Mouse (Mus musculus): ENCODE results near the gene Cd68. TPM values are rescaled to one million over a fixed set of nuclear protein-coding genes. Genes with fewer than 3 reads are reported as not detected.
A peak's percentile ranks its signal among the peaks of the same experiment; 100 is the strongest.

Gene Cd68
- polyA plus RNA-seq (2016; fragmentation: Nextera tagmentation; extraction: Ambion mirVana), result 7.1 and 7.2 TPM in 2 replicates

DNA sequence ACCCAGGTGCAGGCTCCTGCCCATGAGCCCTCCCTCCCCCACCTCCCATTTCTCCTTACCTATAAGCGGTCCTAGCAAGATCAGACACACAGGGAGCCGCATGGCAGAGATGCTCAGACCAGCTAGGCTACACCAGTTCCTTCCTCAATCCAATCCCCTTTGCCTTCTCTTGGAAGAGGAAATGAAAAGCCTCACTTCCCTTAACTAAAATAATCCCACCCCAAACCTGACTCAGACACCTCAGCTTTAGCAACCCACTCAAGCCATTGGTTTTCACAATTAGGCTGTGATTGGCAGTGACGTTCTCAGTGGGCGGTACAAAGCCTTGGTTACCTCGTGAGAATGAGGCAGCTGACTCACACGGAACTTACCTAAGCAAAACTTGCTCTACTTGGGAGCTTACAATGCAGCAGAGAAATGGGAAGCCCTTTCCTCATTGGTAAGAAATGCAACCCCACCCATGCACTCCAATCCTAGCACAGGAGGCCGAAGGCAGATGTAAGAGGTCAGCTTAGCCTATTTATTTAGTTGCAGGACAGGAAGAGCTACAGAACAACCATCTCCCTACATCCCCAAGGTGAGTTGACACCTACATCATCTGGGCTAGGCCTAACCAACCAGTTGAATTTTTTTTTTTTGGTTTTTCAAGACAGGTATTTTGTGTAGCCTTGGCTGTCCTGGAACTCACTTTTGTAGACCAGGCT lies at the start of gene Cd68:
Cd68 (minus strand) TSS at position 193 of the 704 bp plus-strand sequence.
- ATAC-seq (ENCODE audit: low FRiP score, low read depth), result no peak
- no peak within 1 kb of the TSS for H3K27ac ChIP-seq (replicated peaks)
- no peak within 1 kb of the TSS for H3K4me2 ChIP-seq (replicated peaks)
- no peak within 1 kb of the TSS for H3K4me3 ChIP-seq
- WGBS, result 36% methylated on average over 7 of the region's 7 CpGs
- H3K36me3 ChIP-seq, result peaks cover 71% of the 10 kb centered on the region
- H3K9ac ChIP-seq (replicated peaks), result no peak within 1 kb of the TSS
- no peaks in the 10 kb centered on the region for H3K27me3 ChIP-seq
- H3K4me1 ChIP-seq, result peaks cover 29% of the 10 kb centered on the region
- no peaks in the 10 kb centered on the region for H3K9me3 ChIP-seq

DNA sequence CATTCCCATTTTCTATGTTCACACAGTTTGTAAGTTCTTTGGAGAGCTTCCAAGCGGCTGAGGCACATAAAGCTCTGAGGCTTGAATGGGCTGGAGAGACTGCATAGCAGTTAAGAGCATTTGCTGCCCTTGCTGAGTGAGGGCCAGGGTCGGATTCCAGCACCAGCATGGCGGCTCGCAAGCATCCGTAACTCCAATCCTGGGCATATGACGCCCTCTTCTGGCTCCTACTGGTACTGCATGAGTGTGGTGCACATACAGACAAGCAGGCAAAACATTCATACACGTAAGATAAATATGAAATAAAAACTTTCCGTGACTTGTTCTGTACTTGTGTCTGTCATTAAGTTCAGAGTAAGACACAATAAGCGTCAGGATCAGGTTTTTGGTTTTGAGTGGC lies 49.5 kb upstream of the Cd68 start:
- ATAC-seq (ENCODE audit: low FRiP score, low read depth), result no peak
- WGBS, result 56% methylated on average over 9 of the region's 9 CpGs
- Histone ChIP-seq H3K27ac (replicated peaks) (no peak overlapping the region), H3K4me2 (replicated peaks) (no peak overlapping the region), H3K27me3 (no peaks in the 10 kb centered on the region), H3K4me1 (peaks cover 3% of the 10 kb centered on the region; the same call in 1 of the 2 replicates), H3K9ac (replicated peaks) (no peak overlapping the region), H3K9me3 (no peaks in the 10 kb centered on the region), H3K4me3 (no peak overlapping the region), H3K36me3 (no peaks in the 10 kb centered on the region)

DNA sequence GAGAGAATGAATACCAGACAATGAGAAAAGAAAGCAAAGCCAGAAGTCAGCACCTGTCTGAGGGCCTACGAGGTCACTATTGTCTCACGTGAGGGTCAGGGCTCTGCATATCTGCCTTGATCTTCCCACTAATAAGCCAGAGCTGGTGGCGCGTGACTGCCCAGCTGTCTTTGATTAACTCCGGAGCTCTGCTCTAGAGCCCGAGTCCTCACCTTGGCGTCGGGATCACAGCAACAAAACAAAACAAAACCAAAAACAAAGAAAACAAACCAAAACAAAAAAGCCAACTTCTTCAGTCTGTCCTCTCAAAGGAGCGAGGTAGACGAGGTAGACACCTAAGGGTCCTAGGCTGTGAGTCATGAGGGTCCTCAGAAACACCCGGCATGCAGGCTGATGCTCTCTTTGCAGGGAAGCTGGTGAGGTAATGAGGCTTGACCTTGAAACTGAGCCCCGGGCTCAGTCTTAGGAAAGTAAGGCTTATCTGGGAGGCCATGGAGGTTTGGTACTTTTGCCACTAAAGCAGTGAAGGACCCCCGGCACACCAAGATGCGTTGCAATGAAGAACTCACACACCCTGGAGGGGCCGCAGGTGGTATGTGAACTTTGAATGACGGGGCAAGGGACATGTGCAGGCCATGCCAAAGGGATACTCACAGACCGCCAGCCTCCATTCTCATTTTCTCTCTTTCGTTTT lies 48.8 kb upstream of the Cd68 start:
- 73% methylated on average over 18 of the region's 18 CpGs for WGBS
- Histone ChIP-seq H3K4me1 (peaks cover 3% of the 10 kb centered on the region; the same call in 1 of the 2 replicates), H3K27ac (replicated peaks) (no peak overlapping the region), H3K9ac (replicated peaks) (no peak overlapping the region), H3K4me2 (replicated peaks) (no peak overlapping the region), H3K27me3 (no peaks in the 10 kb centered on the region), H3K4me3 (no peak overlapping the region), H3K36me3 (no peaks in the 10 kb centered on the region), H3K9me3 (no peaks in the 10 kb centered on the region)
- no peak for ATAC-seq (ENCODE audit: low FRiP score, low read depth)

DNA sequence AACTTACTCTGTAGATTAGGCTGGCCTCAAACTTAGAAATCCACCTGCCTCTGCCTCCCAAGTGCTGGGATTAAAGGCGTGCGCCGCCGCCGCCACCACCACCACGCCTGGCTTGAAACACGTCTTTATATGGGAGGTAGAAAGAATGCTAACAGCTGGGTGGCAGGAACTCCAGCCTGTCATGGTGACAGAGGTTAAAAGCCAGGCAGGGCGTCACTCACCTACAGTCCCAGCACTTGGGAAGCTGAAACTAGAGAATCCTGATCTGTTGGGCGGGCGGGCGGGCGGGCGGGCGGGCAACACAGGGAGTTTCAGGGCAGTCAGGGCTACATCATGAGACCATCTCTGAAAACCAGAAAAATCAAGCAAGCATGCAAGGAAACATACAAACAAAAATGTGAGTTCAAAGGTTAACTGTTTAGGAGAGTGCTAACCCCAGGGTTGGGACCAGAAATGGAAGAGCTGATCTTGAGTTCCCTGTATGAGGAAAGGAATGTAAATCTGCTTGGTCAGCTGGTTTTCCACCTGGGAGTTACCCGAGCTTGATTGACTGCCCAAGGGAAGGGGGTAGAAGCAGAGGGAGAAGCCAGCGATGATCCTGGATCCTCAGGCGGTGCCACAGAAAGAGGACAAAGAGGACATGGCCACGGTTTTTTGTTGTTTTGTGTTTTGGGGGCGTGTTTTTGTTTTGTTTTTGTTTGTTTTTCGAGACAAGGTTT lies 47.2 kb upstream of the Cd68 start:
- H3K4me2 ChIP-seq (replicated peaks), result no peak overlapping the region
- WGBS, result 81% methylated on average over 20 of the region's 20 CpGs
- no peaks in the 10 kb centered on the region for H3K4me1 ChIP-seq
- H3K36me3 ChIP-seq, result no peaks in the 10 kb centered on the region
- no peak for ATAC-seq (ENCODE audit: low FRiP score, low read depth)
- H3K9ac ChIP-seq (replicated peaks), result no peak overlapping the region
- no peaks in the 10 kb centered on the region for H3K27me3 ChIP-seq
- H3K27ac ChIP-seq (replicated peaks), result no peak overlapping the region
- no peaks in the 10 kb centered on the region for H3K9me3 ChIP-seq
- no peak overlapping the region for H3K4me3 ChIP-seq

DNA sequence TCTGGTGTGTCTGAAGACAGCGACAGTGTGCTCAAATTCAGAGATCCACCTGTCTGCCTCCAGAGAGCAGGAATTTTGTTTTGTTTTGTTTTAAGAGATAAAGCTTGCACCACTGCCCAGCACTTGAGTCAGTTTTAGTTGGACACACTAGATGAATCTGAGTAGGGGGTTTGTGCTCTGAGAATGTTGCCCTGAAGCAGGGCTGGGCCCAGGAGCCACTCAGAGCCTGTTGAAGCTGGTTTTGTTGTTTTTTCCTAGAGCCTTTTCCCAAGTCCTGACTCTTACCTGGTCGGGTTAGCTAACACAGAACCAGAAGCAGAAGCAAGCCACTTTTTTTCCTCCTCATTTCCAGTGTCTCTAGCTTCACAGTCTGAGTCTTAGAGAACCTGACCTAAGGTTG lies 45.1 kb upstream of the Cd68 start:
- 81% methylated on average over 2 of the region's 2 CpGs for WGBS
- no peak overlapping the region for H3K4me2 ChIP-seq (replicated peaks)
- no peaks in the 10 kb centered on the region for H3K27me3 ChIP-seq
- no peak for ATAC-seq (ENCODE audit: low FRiP score, low read depth)
- no peak overlapping the region for H3K4me3 ChIP-seq
- no peak overlapping the region for H3K27ac ChIP-seq (replicated peaks)
- H3K36me3 ChIP-seq, result no peaks in the 10 kb centered on the region
- no peak overlapping the region for H3K9ac ChIP-seq (replicated peaks)
- no peaks in the 10 kb centered on the region for H3K9me3 ChIP-seq
- no peaks in the 10 kb centered on the region for H3K4me1 ChIP-seq

DNA sequence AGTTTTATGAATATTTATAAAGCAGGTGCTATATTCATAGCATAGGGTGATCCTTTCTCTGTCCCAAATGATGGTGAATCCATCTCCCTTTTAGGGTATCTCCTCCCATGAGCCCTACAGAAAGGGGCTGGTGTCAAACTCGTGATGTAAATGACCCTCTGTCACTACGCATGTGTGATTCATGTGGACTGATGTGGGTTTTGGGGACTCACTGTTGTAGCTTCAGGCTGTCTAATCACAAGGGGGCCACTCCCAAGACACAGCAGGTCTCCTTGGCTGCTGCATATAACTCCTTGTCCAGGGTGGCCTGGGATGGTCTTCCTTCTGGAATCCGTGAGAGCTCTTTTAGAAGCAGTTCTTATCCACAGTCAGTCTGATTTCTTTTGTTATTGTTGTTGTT lies 44.5 kb upstream of the Cd68 start:
- Histone ChIP-seq H3K27me3 (no peaks in the 10 kb centered on the region), H3K36me3 (no peaks in the 10 kb centered on the region)
- ATAC-seq (ENCODE audit: low FRiP score, low read depth), result no peak

DNA sequence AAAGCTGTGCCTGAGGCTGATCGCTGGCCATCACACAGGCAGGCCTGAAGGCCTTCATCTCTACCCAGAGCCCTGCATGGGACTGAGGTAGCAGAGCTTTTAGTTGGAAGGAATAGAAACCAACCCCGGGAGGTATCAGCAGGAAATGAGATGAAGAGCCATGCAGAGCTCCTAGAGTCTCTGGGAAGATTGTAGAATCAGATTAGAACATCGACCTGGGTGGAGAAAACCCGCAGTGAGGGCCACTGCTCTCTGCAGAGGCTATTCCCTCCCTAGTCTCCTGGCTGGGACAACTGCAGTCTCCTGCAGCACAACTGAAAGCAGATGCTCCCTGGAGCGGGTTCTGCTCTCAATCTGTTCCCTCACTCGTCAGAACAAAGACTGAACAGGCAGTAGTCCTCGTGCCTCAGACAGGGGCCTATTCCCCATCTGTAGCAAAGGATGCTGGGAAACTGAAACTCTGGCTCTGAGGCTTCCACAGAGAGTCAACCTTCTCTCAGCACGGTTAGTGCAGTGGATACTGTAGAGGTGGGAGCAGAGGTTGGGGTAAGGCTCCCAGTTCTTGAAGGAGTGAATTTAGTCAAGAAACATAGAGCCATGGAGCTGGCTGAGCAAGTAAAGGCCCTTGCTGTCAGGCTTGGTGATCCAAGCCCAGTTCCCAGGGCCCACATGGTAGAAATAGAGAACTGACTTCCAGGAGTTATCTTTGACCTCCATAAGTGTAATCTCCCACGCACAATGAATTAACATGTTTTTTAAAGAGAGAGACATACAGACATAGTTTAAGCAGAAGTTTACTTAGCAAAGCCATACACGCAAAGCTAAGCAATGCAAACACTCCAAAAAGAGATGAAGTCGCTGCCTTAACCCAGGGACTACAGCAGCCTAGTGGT lies 43.8 kb upstream of the Cd68 start:
- Histone ChIP-seq H3K27me3 (no peaks in the 10 kb centered on the region), H3K9ac (replicated peaks) (no peak overlapping the region), H3K9me3 (no peaks in the 10 kb centered on the region), H3K4me1 (no peaks in the 10 kb centered on the region), H3K4me2 (replicated peaks) (no peak overlapping the region), H3K36me3 (no peaks in the 10 kb centered on the region), H3K27ac (replicated peaks) (peak overlapping the region; percentile 21; the same call in 1 of the 2 replicates), H3K4me3 (no peak overlapping the region)
- ATAC-seq (ENCODE audit: low FRiP score, low read depth), result no peak
- WGBS, result 52% methylated on average over 11 of the region's 11 CpGs

More for the DNA sequence above, 44.5 kb upstream of the Cd68 start:
- H3K4me1 ChIP-seq, result no peaks in the 10 kb centered on the region
- H3K4me3 ChIP-seq, result no peak overlapping the region
- WGBS, result 72% methylated on average over 3 of the region's 3 CpGs
- no peaks in the 10 kb centered on the region for H3K9me3 ChIP-seq
- H3K4me2 ChIP-seq (replicated peaks), result no peak overlapping the region
- H3K9ac ChIP-seq (replicated peaks), result no peak overlapping the region
- H3K27ac ChIP-seq (replicated peaks), result no peak overlapping the region

DNA sequence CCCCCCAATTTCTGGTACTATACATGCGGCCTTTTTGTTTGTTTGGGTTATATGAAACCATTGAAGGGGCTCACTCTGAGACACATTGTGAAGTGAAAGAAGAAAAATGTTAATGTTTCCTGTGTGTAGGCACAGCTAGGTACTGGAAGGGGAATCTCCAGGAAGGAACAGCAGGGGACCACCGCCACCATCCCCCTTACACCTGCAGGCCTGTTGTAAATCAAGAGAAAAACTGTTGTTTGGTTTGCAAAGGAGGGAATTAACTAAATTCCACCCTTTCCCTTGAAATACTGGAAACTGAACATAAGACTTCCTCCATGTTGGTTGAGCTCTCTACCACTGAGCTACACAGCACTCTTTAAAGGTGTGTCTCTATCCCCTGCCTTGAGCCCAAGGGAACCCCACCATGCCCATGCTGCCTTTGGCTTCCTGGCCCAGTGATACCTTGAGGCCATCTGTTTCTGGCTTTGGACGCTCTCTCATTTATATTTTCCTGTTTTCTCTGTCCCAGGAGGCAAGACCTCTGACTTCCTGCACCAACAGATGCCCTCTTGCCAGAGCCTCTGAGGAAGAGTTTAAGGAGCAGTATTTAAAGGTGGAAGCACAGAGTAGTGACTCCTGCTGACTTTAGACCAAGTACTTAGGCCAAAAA lies 42.8 kb upstream of the Cd68 start:
- Histone ChIP-seq H3K4me3 (no peak overlapping the region), H3K9ac (replicated peaks) (no peak overlapping the region), H3K36me3 (no peaks in the 10 kb centered on the region), H3K27ac (replicated peaks) (no peak overlapping the region), H3K4me2 (replicated peaks) (no peak overlapping the region), H3K27me3 (no peaks in the 10 kb centered on the region), H3K9me3 (no peaks in the 10 kb centered on the region), H3K4me1 (no peaks in the 10 kb centered on the region)
- ATAC-seq (ENCODE audit: low FRiP score, low read depth), result no peak
- 82% methylated on average over 3 of the region's 3 CpGs for WGBS

DNA sequence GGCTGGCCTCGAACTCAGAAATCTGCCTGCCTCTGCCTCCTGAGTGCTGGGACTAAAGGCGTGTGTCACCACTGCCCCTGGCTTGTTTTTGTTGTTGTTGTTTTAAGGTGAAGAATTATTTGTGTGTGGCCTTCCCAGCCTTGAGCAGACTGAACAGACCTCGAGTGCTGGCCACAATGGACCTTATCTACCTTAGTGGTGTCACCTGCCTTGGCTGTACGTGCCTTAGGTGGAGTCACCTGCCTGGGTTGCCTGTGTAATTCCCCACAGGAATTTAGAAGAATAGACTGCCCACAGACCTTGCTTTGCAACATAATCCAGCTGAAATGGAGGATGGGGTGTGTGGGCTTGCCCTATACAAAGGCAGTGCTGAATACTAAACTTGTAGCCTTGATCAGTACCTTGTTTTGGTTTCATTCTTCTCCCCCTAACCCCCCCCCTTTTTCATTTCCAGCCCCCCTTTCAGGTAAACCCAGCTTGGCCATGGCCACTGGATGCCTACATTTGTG lies 42.0 kb upstream of the Cd68 start:
- 92% methylated on average over 4 of the region's 4 CpGs for WGBS
- no peak for ATAC-seq (ENCODE audit: low FRiP score, low read depth)
- Histone ChIP-seq H3K4me3 (no peak overlapping the region), H3K36me3 (no peaks in the 10 kb centered on the region), H3K9ac (replicated peaks) (no peak overlapping the region), H3K27me3 (no peaks in the 10 kb centered on the region), H3K4me1 (no peaks in the 10 kb centered on the region), H3K4me2 (replicated peaks) (no peak overlapping the region), H3K9me3 (no peaks in the 10 kb centered on the region), H3K27ac (replicated peaks) (no peak overlapping the region)

DNA sequence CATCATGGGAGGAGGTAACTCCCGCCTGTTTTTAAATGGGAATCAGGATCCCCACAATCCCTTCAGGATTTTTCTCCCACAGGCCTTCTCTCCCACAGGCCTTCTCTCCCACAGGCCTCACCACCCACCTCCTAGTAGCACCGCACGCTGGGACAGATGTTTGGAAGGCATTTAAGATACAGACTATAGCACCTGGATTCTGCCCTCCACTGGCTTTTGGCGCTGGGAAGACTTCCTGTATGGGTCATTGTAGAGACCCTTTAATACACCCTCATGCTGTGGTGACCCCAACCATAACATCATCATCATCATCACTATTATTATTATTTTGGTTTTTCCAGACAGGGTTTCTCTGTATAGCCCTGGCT lies 41.5 kb upstream of the Cd68 start:
- H3K9me3 ChIP-seq, result no peaks in the 10 kb centered on the region
- ATAC-seq (ENCODE audit: low FRiP score, low read depth), result no peak
- H3K36me3 ChIP-seq, result no peaks in the 10 kb centered on the region
- H3K27me3 ChIP-seq, result no peaks in the 10 kb centered on the region
- H3K9ac ChIP-seq (replicated peaks), result no peak overlapping the region
- H3K27ac ChIP-seq (replicated peaks), result no peak overlapping the region
- WGBS, result 85% methylated on average over 4 of the region's 4 CpGs
- no peak overlapping the region for H3K4me2 ChIP-seq (replicated peaks)
- no peaks in the 10 kb centered on the region for H3K4me1 ChIP-seq
- H3K4me3 ChIP-seq, result no peak overlapping the region

DNA sequence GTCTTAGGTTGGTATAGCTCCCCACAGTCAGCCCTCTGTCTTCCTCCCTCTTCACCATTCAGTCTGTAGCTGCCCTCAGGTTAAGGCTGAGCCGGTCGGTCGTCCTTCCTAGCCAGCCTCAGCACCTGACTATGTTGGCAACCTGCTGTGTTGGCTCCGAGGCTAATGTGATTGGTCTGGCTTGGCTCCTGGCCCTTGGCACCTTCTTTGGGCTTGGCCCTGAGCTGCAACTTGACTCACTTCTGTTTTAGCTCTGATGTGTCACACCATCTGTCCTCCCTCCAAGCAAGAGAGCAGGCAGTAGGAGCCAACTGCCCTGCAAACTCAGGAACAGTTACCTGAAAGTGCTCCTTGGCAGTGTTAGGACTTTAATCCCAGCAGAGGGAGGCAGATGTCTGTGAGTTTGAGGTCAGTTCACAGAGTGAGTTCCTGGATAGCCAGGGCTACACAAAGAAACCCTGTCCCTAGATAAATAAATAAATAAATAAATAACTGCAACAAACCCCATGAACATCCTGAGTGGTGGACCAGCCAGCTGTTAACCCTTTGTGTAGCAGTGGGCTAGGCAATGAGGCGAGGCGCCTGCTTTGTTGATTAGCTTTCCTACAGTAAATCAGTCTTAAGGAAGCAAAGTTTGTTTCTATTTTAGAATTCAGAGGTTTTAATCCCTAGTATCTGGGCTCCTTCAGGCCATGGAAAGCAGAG lies 41.0 kb upstream of the Cd68 start:
- Histone ChIP-seq H3K4me1 (no peaks in the 10 kb centered on the region), H3K27ac (replicated peaks) (no peak overlapping the region), H3K27me3 (no peaks in the 10 kb centered on the region), H3K9me3 (no peaks in the 10 kb centered on the region), H3K36me3 (no peaks in the 10 kb centered on the region), H3K9ac (replicated peaks) (no peak overlapping the region), H3K4me2 (replicated peaks) (no peak overlapping the region), H3K4me3 (no peak overlapping the region)
- ATAC-seq (ENCODE audit: low FRiP score, low read depth), result no peak
- WGBS, result 53% methylated on average over 6 of the region's 6 CpGs
